Mouse (Mus musculus) liver, embryonic 16.5 days (tissue): Measurements from ENCODE around the gene Dnajc4. TPM values are rescaled to one million over a fixed set of nuclear protein-coding genes. Genes with fewer than 3 reads are reported as not detected.

ENCODE experiments used
- ATAC-seq: fragments of 200-750 bp; cut with Nextera tagmentation; 2 replicates; pipeline ENCODE4 v1.8.0; 2017; ENCODE audit warnings: low read depth, mild to moderate bottlenecking, moderate number of reproducible peaks, moderate library complexity
- H3K27ac ChIP-seq: fragments of 300-500 bp; sonication (generic); 2 replicates; pipeline ENCODE4 v1.5.1; 2014; ENCODE audit warnings: mild to moderate bottlenecking, low read length
- H3K27me3 ChIP-seq: fragments of 300-500 bp; sonication (generic); 2 replicates; pipeline ENCODE4 v1.6.1; 2014; ENCODE audit warnings: low read depth, low read length, mixed read lengths; ENCODE audit not compliant: control insufficient read depth, insufficient read depth
- H3K36me3 ChIP-seq: fragments of 300-500 bp; sonication (generic); 2 replicates; pipeline ENCODE4 v1.6.1; 2014; ENCODE audit warnings: mild to moderate bottlenecking; ENCODE audit not compliant: control insufficient read depth, insufficient read depth
- H3K4me1 ChIP-seq: fragments of 300-500 bp; sonication (generic); 2 replicates; pipeline ENCODE4 v1.6.1; 2014; ENCODE audit warnings: low read depth, low read length, mixed read lengths; ENCODE audit not compliant: control insufficient read depth
- H3K4me2 ChIP-seq: fragments of 300-500 bp; sonication (generic); 2 replicates; pipeline ENCODE4 v1.6.1; 2014; ENCODE audit warnings: low read depth, low read length, mixed read lengths
- H3K4me3 ChIP-seq: fragments of 300-500 bp; sonication (generic); 2 replicates; pipeline ENCODE4 v1.5.1; 2014; ENCODE audit warnings: low read depth, mild to moderate bottlenecking, low read length
- H3K9ac ChIP-seq: fragments of 300-500 bp; sonication (generic); 2 replicates; pipeline ENCODE4 v1.6.1; 2014; ENCODE audit warnings: low read depth, low read length
- H3K9me3 ChIP-seq: fragments of 300-500 bp; sonication (generic); replicated peaks from 2 replicates; pipeline ENCODE4 v1.6.1; 2016; ENCODE audit warnings: low read length; ENCODE audit not compliant: control insufficient read depth
- WGBS: fragments of 180-500 bp; shearing (Covaris S2); extraction: QIAGEN DNeasy Blood & Tissue Kit; methylation state at CpG from one replicate; pipeline ENCODE4 v1.1.7; 2014; ENCODE audit not compliant: insufficient replicate concordance; 5-methylcytosine and 5-hydroxymethylcytosine counted together
- polyA plus RNA-seq: library from polyadenylated mRNA; unstranded; fragments of >200 nt; fragmentation: Nextera tagmentation; extraction: Ambion mirVana; gene quantifications from 2 replicates; pipeline ENCODE4 v1.2.1, GENCODE M21; 2015

Dnajc4 gene
- polyA plus RNA-seq, 1 experiment from 2014 or later: 10.5 TPM

DNA sequence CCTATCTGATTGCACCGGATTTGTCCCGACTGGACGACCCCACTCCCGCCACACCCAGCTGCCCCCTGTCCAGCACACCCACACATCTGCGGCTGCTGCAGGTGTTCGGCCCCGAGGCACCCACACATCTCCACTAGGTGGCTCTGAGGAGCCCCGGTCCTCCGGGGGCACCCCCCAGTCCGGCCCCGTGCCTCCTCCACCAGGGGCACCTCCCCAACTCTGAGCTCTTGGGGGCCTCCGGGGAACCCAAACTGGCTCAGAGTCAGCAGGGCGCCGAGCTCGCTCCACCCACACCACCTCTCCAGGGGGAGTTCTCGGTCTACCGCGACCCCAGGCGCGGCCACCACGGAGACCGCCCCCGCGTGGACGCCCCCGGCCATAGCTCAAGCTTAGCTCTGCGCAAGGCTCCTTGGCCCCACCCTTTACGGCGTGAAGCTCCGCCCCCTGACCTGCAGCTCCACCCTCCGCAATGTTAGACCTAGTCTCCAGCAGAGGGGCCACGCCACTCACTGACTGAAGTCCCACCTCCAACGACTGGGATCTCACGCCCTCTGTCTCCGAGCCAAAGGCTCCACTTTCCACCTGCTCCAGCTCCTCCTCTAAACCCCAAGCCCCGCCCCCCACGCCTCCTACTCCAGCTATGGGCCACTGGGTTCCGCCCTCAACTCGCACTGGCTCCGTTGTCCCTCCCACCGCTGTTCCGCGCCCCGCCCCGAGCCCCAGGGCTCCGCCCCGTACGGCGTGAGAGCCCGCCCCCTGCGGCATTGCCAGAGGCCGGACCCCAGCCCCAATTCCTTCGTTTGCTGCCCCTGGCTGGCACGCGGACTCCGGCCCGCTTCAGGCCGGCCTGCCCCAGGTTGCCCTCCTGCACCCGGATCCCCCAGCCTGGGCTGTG lies 12.6 kb downstream of the Dnajc4 start:
- peak; percentile 86 for ATAC-seq

DNA sequence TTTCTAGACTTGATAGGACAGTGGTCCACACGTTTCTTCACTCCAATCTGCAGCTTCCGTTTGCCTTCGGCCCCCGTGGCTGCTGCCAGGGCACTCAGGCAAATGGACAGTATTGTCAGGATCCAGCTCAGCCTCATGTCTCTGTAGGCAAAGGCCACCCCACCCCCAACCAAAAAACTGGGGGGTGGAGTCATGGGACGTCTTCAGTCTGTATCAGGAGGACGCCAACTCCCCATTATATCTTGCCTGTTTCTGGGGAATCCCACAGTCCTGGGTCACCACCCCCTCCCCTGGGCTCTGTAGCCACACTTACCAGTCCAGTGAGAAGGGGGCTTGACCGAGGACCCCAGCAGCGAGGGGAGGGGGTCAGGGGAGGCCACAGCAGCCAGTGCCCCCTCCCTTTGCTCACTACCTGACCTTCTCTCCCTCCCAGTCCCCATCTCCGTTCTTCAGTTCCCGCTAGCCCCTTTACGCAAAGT lies 13.3 kb downstream of the Dnajc4 start:
- ATAC-seq: no peak
- 8% methylated on average over 11 of the region's 11 CpGs for WGBS
- Histone ChIP-seq H3K27me3 (no peaks in the 10 kb centered on the region), H3K4me3 (peak overlapping the region; percentile 88), H3K4me1 (peaks cover 53% of the 10 kb centered on the region), H3K9me3 (no peaks in the 10 kb centered on the region), H3K9ac (peak overlapping the region; percentile 81), H3K27ac (peak overlapping the region; percentile 93), H3K36me3 (peaks cover 4% of the 10 kb centered on the region), H3K4me2 (peak overlapping the region; percentile 96)

More for the DNA sequence above, 12.6 kb downstream of the Dnajc4 start:
- no peaks in the 10 kb centered on the region for H3K27me3 ChIP-seq
- peak overlapping the region; percentile 88 for H3K4me3 ChIP-seq
- under 1% methylated on average over 56 of the region's 59 CpGs for WGBS
- H3K36me3 ChIP-seq: peaks cover 4% of the 10 kb centered on the region
- peaks cover 46% of the 10 kb centered on the region for H3K4me1 ChIP-seq
- peak overlapping the region; percentile 92 for H3K9ac ChIP-seq
- H3K9me3 ChIP-seq: no peaks in the 10 kb centered on the region
- peak overlapping the region; percentile 96 for H3K4me2 ChIP-seq
- H3K27ac ChIP-seq: peak overlapping the region; percentile 93

- no peak for ATAC-seq
- H3K27ac ChIP-seq: peak overlapping the region; percentile 93
- H3K4me1 ChIP-seq: peaks cover 57% of the 10 kb centered on the region
- peak overlapping the region; percentile 81; the same call in 1 of the 2 replicates for H3K9ac ChIP-seq
- H3K9me3 ChIP-seq: no peaks in the 10 kb centered on the region
- 33% methylated on average over 3 of the region's 3 CpGs for WGBS
- H3K27me3 ChIP-seq: no peaks in the 10 kb centered on the region
- peak overlapping the region; percentile 88 for H3K4me3 ChIP-seq
- peak overlapping the region; percentile 96 for H3K4me2 ChIP-seq
- peaks cover 4% of the 10 kb centered on the region for H3K36me3 ChIP-seq
Observed at GRCm38 (mm10) chr19:6978639-6978974, 13.8 kb downstream of the Dnajc4 start.

DNA sequence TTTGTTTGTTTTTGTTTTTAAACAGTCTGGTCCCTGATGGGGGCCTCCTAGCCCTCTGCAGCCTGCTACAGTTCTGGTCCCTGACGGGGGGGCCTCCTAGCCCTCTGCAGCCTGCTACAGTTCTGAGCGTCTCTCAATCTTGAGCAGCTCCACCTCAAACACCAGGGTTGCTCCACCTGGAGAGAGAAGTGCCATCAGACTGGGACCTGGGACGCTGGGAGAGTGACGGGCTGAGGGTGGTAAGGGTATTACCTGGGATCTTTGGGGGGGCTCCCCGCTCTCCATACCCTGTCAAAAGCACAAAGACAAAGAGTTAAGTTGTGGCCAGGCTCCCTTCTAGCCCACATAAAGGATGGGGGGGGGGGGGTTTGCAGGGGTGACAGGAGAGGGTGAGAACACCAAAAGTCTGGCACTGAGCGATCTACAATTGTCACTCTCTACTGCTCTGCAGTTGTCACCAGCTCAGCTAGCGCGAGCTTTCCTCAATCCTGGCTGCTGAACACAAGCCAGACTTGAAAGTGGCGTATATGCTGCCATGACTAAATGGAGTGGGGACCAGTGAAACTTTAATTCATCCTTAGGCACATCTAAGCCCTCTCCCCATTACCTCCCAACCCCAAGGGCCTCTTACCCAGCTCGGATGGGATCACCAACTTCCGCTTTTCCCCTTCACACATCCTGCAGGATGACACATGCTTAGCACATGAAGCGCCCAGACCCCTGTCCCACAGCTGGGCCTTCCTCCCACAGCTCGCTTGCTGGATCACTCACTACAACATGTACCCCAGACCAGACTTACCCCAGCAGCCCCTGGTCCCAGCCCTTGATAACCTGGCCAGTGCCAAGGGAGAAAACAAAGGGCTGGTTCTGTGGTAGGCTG lies 14.4 kb downstream of the Dnajc4 start:
- ATAC-seq: no peak
- H3K36me3 ChIP-seq: peaks cover 4% of the 10 kb centered on the region
- peak overlapping the region; percentile 88 for H3K4me3 ChIP-seq
- H3K4me1 ChIP-seq: peaks cover 57% of the 10 kb centered on the region
- no peaks in the 10 kb centered on the region for H3K9me3 ChIP-seq
- WGBS: 78% methylated on average over 13 of the region's 13 CpGs
- H3K4me2 ChIP-seq: peak overlapping the region; percentile 96; the same call in 1 of the 2 replicates
- peak overlapping the region; percentile 81; the same call in 1 of the 2 replicates for H3K9ac ChIP-seq
- H3K27ac ChIP-seq: peak overlapping the region; percentile 93; the same call in 1 of the 2 replicates
- H3K27me3 ChIP-seq: no peaks in the 10 kb centered on the region

GRCm38 (mm10) chr19:6975537-6976521 lies 16.5 kb downstream of the Dnajc4 start, which contains the start of gene Plcb3:
Gene Plcb3 (minus strand): TSS chr19:6976470.
- Histone ChIP-seq H3K9me3 (no peaks in the 10 kb centered on the region), H3K27ac (peak within 1 kb of the TSS; percentile 57), H3K27me3 (no peaks in the 10 kb centered on the region), H3K9ac (peak within 1 kb of the TSS; percentile 56), H3K4me2 (peak within 1 kb of the TSS; percentile 99), H3K4me3 (peak within 1 kb of the TSS; percentile 77), H3K4me1 (peaks cover 52% of the 10 kb centered on the region), H3K36me3 (peaks cover 4% of the 10 kb centered on the region)
- WGBS: 0% methylated on average over 16 of the region's 16 CpGs
- no peak for ATAC-seq

DNA sequence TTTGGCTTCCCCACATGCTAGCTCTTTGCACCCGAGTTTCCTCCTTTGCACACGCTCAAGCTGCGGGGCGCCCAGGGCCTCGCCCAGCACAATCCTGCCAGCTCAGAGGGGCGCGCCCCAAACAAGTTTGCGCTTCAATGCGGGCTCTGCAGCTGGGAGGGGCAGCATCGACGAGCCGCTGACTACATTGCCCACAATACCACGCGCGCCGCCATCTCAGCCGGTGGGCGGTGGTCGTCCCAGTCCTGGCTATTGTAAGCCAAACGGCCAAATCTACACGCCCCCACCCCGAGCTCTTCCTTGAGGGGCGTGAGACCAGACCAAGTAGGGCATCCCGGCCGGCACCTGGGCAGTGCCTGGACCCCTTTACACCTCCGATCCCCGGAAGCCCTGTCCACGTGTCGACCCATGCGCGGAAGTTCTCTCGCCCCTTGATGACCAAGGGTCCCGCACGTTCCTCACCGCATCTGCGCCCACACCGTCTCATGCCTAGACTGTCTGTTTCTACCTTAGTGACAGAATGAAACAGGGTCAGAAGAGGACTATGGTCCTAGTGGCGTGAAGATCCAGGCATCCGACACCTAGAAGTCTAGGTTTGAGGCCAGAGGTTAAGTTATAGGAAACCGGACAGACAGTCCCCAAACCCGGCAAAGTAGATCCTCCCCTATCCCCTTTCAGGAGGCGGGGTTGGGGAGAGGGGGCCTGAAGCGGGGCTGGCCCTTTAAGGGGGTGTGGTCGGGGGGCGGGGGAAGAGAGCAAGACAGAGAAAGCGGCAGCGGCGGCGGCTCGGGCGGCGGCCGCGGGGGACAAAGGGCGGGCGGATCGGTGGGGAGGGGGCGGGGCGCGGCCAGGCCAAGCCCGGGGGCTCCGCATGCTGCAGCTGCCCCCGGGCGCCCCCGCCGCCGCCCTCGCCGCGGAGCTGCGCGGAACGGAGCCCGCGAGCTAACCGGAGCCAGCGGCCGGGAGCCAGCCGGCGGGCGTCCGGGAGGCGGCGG lies 17.9 kb downstream of the Dnajc4 start, which contains the start of gene Ppp1r14b:
TSS of gene Ppp1r14b (plus strand) at position 758 of the 995 bp plus-strand sequence.
- Histone ChIP-seq H3K9ac (peak within 1 kb of the TSS; percentile 56), H3K36me3 (peaks cover 4% of the 10 kb centered on the region), H3K27ac (peak within 1 kb of the TSS; percentile 85), H3K4me3 (peak within 1 kb of the TSS; percentile 77), H3K4me1 (peaks cover 64% of the 10 kb centered on the region), H3K4me2 (peak within 1 kb of the TSS; percentile 99), H3K9me3 (no peaks in the 10 kb centered on the region), H3K27me3 (no peaks in the 10 kb centered on the region)
- WGBS: under 1% methylated on average over 75 of the region's 84 CpGs
- peak; percentile 63 for ATAC-seq

DNA sequence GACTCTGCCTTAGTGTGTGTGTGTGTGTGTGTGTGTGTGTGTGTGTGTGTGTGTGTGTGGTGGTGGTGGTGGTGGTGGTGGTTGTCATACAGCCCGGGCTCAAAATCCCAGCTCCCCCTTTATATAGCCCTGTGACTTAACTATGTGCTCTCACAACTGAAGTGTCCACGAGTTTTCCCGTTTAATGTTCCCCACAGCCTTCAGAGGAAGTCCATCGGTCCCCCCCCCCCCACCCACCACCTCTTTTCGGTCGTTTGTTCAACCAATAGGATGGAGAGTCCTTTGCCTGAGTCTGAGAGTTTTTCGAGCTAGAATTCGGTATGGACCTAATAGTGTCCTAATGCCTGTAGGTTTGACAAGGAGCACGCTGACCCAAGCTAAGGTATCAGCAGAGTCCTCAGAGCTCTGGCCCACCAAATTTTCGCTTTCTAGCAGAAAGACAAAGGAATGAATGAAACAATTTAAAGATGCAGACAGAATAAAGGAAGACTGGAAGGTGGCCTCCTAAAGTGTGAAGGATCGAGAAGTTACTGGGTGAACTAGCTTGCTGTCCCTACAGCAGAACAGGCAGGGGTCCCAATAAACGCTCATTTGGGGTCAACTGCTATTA lies 18.7 kb downstream of the Dnajc4 start:
- WGBS: 22% methylated on average over 12 of the region's 12 CpGs
- H3K9ac ChIP-seq: peak overlapping the region; percentile 56; the same call in 1 of the 2 replicates
- peaks cover 2% of the 10 kb centered on the region for H3K27me3 ChIP-seq
- H3K4me3 ChIP-seq: peak overlapping the region; percentile 77
- H3K9me3 ChIP-seq: no peaks in the 10 kb centered on the region
- peaks cover 64% of the 10 kb centered on the region for H3K4me1 ChIP-seq
- peak overlapping the region; percentile 99 for H3K4me2 ChIP-seq
- H3K27ac ChIP-seq: peak overlapping the region; percentile 14; the same call in 1 of the 2 replicates
- peaks cover 4% of the 10 kb centered on the region for H3K36me3 ChIP-seq
- ATAC-seq: no peak
